13 mouse cellular contexts compared by ENCODE assay signal in genomic region chr8:126398349-126398748, GRCm38 (mm10). TPM values are rescaled to one million over a fixed set of nuclear protein-coding genes. Genes with fewer than 3 reads are reported as not detected.
A peak's percentile ranks its signal among the peaks of the same experiment; 100 is the strongest.
DNase-seq lines count a peak whose midpoint lies in the region; ATAC-seq and TF ChIP-seq lines count a peak whose summit lies in the region.
"Had no signal": no experiment of that assay in that cellular context is flagged by ENCODE, and none has a peak within 500 bp of the region (broad histone marks: within the 10 kb centered on the region; RNA-seq: fewer than 3 reads in every experiment).

No protein-coding gene starts in this region.

- WGBS in kidney, adult 2 months, result 74% methylated on average over 3 of the region's 3 CpGs
- WGBS in stomach, postnatal 0 days, result 69% methylated on average over 3 of the region's 3 CpGs

- no peak for TF ChIP-seq POLR2A in kidney, adult 2 months (IDR thresholded peaks at IDR 0.05; ENCODE audit: low read depth, low read length)
- TF ChIP-seq POLR2A in testis, adult 2 months (IDR thresholded peaks at IDR 0.05; ENCODE audit: control insufficient read depth, low read depth, low read length), result no peak

- H3K36me3 ChIP-seq in kidney, adult 2 months (ENCODE audit: control insufficient read depth, insufficient read depth, low read length), result no peaks in the 10 kb centered on the region
- H3K36me3 ChIP-seq in testis, adult 2 months (ENCODE audit: control insufficient read depth, insufficient read depth, low read length), result no peaks in the 10 kb centered on the region
- no peaks in the 10 kb centered on the region for H3K36me3 ChIP-seq in stomach, postnatal 0 days (ENCODE audit: control insufficient read depth, insufficient read depth, low read length)

- ATAC-seq in stomach, postnatal 0 days (ENCODE audit: low FRiP score, low TSS enrichment), result no peak
- no peak for ATAC-seq in CD4-positive, CD25-positive, alpha-beta regulatory T cell, adult 4 months

- no peak overlapping the region for H3K4me2 ChIP-seq in stomach, postnatal 0 days (replicated peaks; ENCODE audit: low read depth)

- no peaks in the 10 kb centered on the region for H3K9me3 ChIP-seq in stomach, postnatal 0 days (ENCODE audit: control insufficient read depth, low read length)

- H3K4me3 ChIP-seq in kidney, adult 2 months (ENCODE audit: insufficient read depth, low read depth, low read length), result no peak overlapping the region
- no peak overlapping the region for H3K4me3 ChIP-seq in testis, adult 2 months (ENCODE audit: control insufficient read depth, low read depth, low read length)
- no peak overlapping the region for H3K4me3 ChIP-seq in stomach, postnatal 0 days (ENCODE audit: low read depth, low read length)
- H3K4me3 ChIP-seq: erythroblast, embryonic 14.5 days had no signal

- H3K27me3 ChIP-seq in kidney, adult 2 months (replicated peaks; ENCODE audit: control insufficient read depth, insufficient read depth, low read length), result no peaks in the 10 kb centered on the region
- no peaks in the 10 kb centered on the region for H3K27me3 ChIP-seq in testis, adult 2 months (ENCODE audit: control insufficient read depth, insufficient read depth, low read length)
- H3K27me3 ChIP-seq in stomach, postnatal 0 days (ENCODE audit: control insufficient read depth, insufficient read depth, low read length), result no peaks in the 10 kb centered on the region

- H3K27ac ChIP-seq in kidney, adult 2 months (ENCODE audit: insufficient read depth, low read depth, low read length), result no peak overlapping the region
- H3K27ac ChIP-seq in testis, adult 2 months (ENCODE audit: control insufficient read depth, insufficient read depth, low read depth, low read length), result no peak overlapping the region
- H3K27ac ChIP-seq in stomach, postnatal 0 days (replicated peaks), result no peak overlapping the region

- H3K4me1 ChIP-seq in kidney, adult 2 months (ENCODE audit: control insufficient read depth, insufficient read depth, low read length), result no peaks in the 10 kb centered on the region
- H3K4me1 ChIP-seq in testis, adult 2 months (ENCODE audit: control insufficient read depth, insufficient read depth, low read length), result no peaks in the 10 kb centered on the region
- no peaks in the 10 kb centered on the region for H3K4me1 ChIP-seq in stomach, postnatal 0 days (replicated peaks; ENCODE audit: control insufficient read depth, insufficient read depth)

- H3K9ac ChIP-seq in stomach, postnatal 0 days (ENCODE audit: low read length), result no peak overlapping the region

- peak; percentile 19 for DNase-seq in adrenal gland, postnatal 14 days
- no peak for DNase-seq in adrenal gland, adult 18-20 months (ENCODE audit: low spot score in 2 of 2)
- peak; percentile 22 for DNase-seq in kidney, adult 2 months
- DNase-seq in kidney, postnatal 25 days, result no peak
- DNase-seq in testis, postnatal 14 days (ENCODE audit: low spot score), result no peak
- DNase-seq in stomach, postnatal 0 days (ENCODE audit: low spot score), result no peak
- DNase-seq: gastrocnemius, postnatal 36 days; kidney, postnatal 4 days; spleen, adult 18-20 months; thymus, postnatal 25 days had no signal

- TF ChIP-seq EP300 in stomach, postnatal 0 days (optimal IDR thresholded peaks at IDR 0.05), result no peak

- peak; percentile 61 for TF ChIP-seq CTCF in kidney, adult 2 months (conservative IDR thresholded peaks at IDR 0.05; ENCODE audit: insufficient read depth, insufficient read length, low read depth, low read length)
- TF ChIP-seq CTCF in testis, adult 2 months (IDR thresholded peaks at IDR 0.05; ENCODE audit: control insufficient read depth, insufficient read depth, insufficient replicate concordance, low read depth, low read length), result peak; percentile 28; the same call in 1 of the 2 replicates
- TF ChIP-seq CTCF in stomach, postnatal 0 days (IDR thresholded peaks at IDR 0.05; ENCODE audit: low read depth), result peak; percentile 65

RNA-seq across cellular contexts. Expression of gene Coa6, which starts 24.0 kb away (rescaled TPM):
- total RNA-seq in adrenal gland, postnatal 14 days (2021), result 31.6 and 37.4 TPM in 2 replicates
- total RNA-seq in adrenal gland, adult 18-20 months (2021), result 10 to 100 TPM; 23.0 to 26.5 TPM
- polyA plus RNA-seq in kidney, adult 2 months (2012; rRNA removed), result 87.6 and 128 TPM in 2 replicates
- 12.2 and 13.8 TPM in 2 replicates for polyA plus RNA-seq in testis, adult 2 months (2012; rRNA removed)
- polyA plus RNA-seq in stomach, postnatal 0 days (2015; fragmentation: Nextera tagmentation; extraction: Ambion mirVana), result 55.6 and 58.7 TPM in 2 replicates
- polyA plus RNA-seq in CD4-positive, CD25-positive, alpha-beta regulatory T cell, adult 4 months (2017; shearing (Covaris generic)), result 10 to 100 TPM; 49.3 to 50.9 TPM

Comparison
In these comparisons a context has a peak if more than half of its experiments do, and no peak if none do; other contexts are left out.
1. DNase-seq: peak in adrenal gland, postnatal 14 days (single experiment) and kidney, adult 2 months (single experiment); none in adrenal gland, adult 18-20 months (0 of 2), kidney, postnatal 25 days (0 of 2), testis, postnatal 14 days (single experiment) and stomach, postnatal 0 days (single experiment).
2. Peak in every context shown above with its lines, with median percentiles within 50 percentile points of each other: CTCF ChIP-seq.